Mouse (Mus musculus): ENCODE results near the gene Plppr4. TPM values are rescaled to one million over a fixed set of nuclear protein-coding genes. Genes with fewer than 3 reads are reported as not detected.

Plppr4 gene
- polyA plus RNA-seq, 1 experiment: 0.05 TPM

GRCm38 (mm10) chr3:117329485-117329884, 31.2 kb downstream of the Plppr4 start:
- H3K4me1 ChIP-seq (ENCODE audit: control insufficient read depth, insufficient read depth, low read length): no peaks in the 10 kb centered on the region
- no peak for TF ChIP-seq POLR2A (IDR thresholded peaks at IDR 0.05; ENCODE audit: borderline replicate concordance, extremely low read depth, low read depth, low read length)
- no peak for TF ChIP-seq CTCF (IDR thresholded peaks at IDR 0.05; ENCODE audit: insufficient read depth, low read length)
- no peak for DNase-seq
- 73% methylated on average over 6 of the region's 6 CpGs for WGBS
- H3K4me3 ChIP-seq (replicated peaks; ENCODE audit: extremely low read depth, low read depth, low read length): no peak overlapping the region

- TF ChIP-seq POLR2A (IDR thresholded peaks at IDR 0.05; ENCODE audit: borderline replicate concordance, extremely low read depth, low read depth, low read length) (no peak), CTCF (IDR thresholded peaks at IDR 0.05; ENCODE audit: insufficient read depth, low read length) (no peak)
- H3K4me1 ChIP-seq (ENCODE audit: control insufficient read depth, insufficient read depth, low read length): no peaks in the 10 kb centered on the region
- no peak for DNase-seq
- WGBS: 90% methylated on average over 5 of the region's 5 CpGs
- no peak overlapping the region for H3K4me3 ChIP-seq (replicated peaks; ENCODE audit: extremely low read depth, low read depth, low read length)
Observed at GRCm38 (mm10) chr3:117326551-117326950, 34.1 kb downstream of the Plppr4 start.

GRCm38 (mm10) chr3:117319671-117320070, 41.0 kb downstream of the Plppr4 start:
- no peak overlapping the region for H3K4me3 ChIP-seq (replicated peaks; ENCODE audit: extremely low read depth, low read depth, low read length)
- TF ChIP-seq POLR2A (IDR thresholded peaks at IDR 0.05; ENCODE audit: borderline replicate concordance, extremely low read depth, low read depth, low read length): no peak
- no peak for TF ChIP-seq CTCF (IDR thresholded peaks at IDR 0.05; ENCODE audit: insufficient read depth, low read length)
- no peaks in the 10 kb centered on the region for H3K4me1 ChIP-seq (ENCODE audit: control insufficient read depth, insufficient read depth, low read length)
- DNase-seq: no peak
- WGBS: 77% methylated on average over 3 of the region's 3 CpGs

GRCm38 (mm10) chr3:117313339-117313738, 47.3 kb downstream of the Plppr4 start:
- no peak for DNase-seq
- TF ChIP-seq CTCF (IDR thresholded peaks at IDR 0.05; ENCODE audit: insufficient read depth, low read length) (no peak), POLR2A (IDR thresholded peaks at IDR 0.05; ENCODE audit: borderline replicate concordance, extremely low read depth, low read depth, low read length) (no peak)
- WGBS: 84% methylated on average over 4 of the region's 4 CpGs
- Histone ChIP-seq H3K4me3 (replicated peaks; ENCODE audit: extremely low read depth, low read depth, low read length) (no peak overlapping the region), H3K4me1 (ENCODE audit: control insufficient read depth, insufficient read depth, low read length) (no peaks in the 10 kb centered on the region)

GRCm38 (mm10) chr3:117312097-117312496, 48.6 kb downstream of the Plppr4 start:
- no peak overlapping the region for H3K4me3 ChIP-seq (replicated peaks; ENCODE audit: extremely low read depth, low read depth, low read length)
- no peak for DNase-seq
- WGBS: 86% methylated on average over 7 of the region's 7 CpGs

GRCm38 (mm10) chr3:117310801-117311368, 49.8 kb downstream of the Plppr4 start:
- no peak for DNase-seq
- no peak for TF ChIP-seq POLR2A (IDR thresholded peaks at IDR 0.05; ENCODE audit: borderline replicate concordance, extremely low read depth, low read depth, low read length)
- TF ChIP-seq CTCF (IDR thresholded peaks at IDR 0.05; ENCODE audit: insufficient read depth, low read length): no peak
- WGBS: 92% methylated on average over 2 of the region's 2 CpGs
- H3K4me1 ChIP-seq (ENCODE audit: control insufficient read depth, insufficient read depth, low read length): no peaks in the 10 kb centered on the region
- no peak overlapping the region for H3K4me3 ChIP-seq (replicated peaks; ENCODE audit: extremely low read depth, low read depth, low read length)

More at GRCm38 (mm10) chr3:117312097-117312496, 48.6 kb downstream of the Plppr4 start:
- TF ChIP-seq CTCF (IDR thresholded peaks at IDR 0.05; ENCODE audit: insufficient read depth, low read length) (no peak), POLR2A (IDR thresholded peaks at IDR 0.05; ENCODE audit: borderline replicate concordance, extremely low read depth, low read depth, low read length) (no peak)
- no peaks in the 10 kb centered on the region for H3K4me1 ChIP-seq (ENCODE audit: control insufficient read depth, insufficient read depth, low read length)

- 92% methylated on average over 3 of the region's 3 CpGs for WGBS
Observed at GRCm38 (mm10) chr3:117309580-117309910, 51.1 kb downstream of the Plppr4 start.

GRCm38 (mm10) chr3:117308895-117309579, 51.6 kb downstream of the Plppr4 start:
- DNase-seq: no peak
- 73% methylated on average over 3 of the region's 3 CpGs for WGBS
- Histone ChIP-seq H3K4me1 (ENCODE audit: control insufficient read depth, insufficient read depth, low read length) (no peaks in the 10 kb centered on the region), H3K4me3 (replicated peaks; ENCODE audit: extremely low read depth, low read depth, low read length) (no peak overlapping the region)
- TF ChIP-seq POLR2A (IDR thresholded peaks at IDR 0.05; ENCODE audit: borderline replicate concordance, extremely low read depth, low read depth, low read length) (no peak), CTCF (IDR thresholded peaks at IDR 0.05; ENCODE audit: insufficient read depth, low read length) (no peak)

More at GRCm38 (mm10) chr3:117309580-117309910, 51.1 kb downstream of the Plppr4 start:
- TF ChIP-seq POLR2A (IDR thresholded peaks at IDR 0.05; ENCODE audit: borderline replicate concordance, extremely low read depth, low read depth, low read length): no peak
- no peak for TF ChIP-seq CTCF (IDR thresholded peaks at IDR 0.05; ENCODE audit: insufficient read depth, low read length)
- no peak for DNase-seq
- no peaks in the 10 kb centered on the region for H3K4me1 ChIP-seq (ENCODE audit: control insufficient read depth, insufficient read depth, low read length)
- no peak overlapping the region for H3K4me3 ChIP-seq (replicated peaks; ENCODE audit: extremely low read depth, low read depth, low read length)

- H3K4me1 ChIP-seq (ENCODE audit: control insufficient read depth, insufficient read depth, low read length): no peaks in the 10 kb centered on the region
- DNase-seq: no peak
- TF ChIP-seq CTCF (IDR thresholded peaks at IDR 0.05; ENCODE audit: insufficient read depth, low read length) (no peak), POLR2A (IDR thresholded peaks at IDR 0.05; ENCODE audit: borderline replicate concordance, extremely low read depth, low read depth, low read length) (no peak)
- 94% methylated on average over 4 of the region's 4 CpGs for WGBS
- no peak overlapping the region for H3K4me3 ChIP-seq (replicated peaks; ENCODE audit: extremely low read depth, low read depth, low read length)
Observed at GRCm38 (mm10) chr3:117307555-117307954, 53.1 kb downstream of the Plppr4 start.

- TF ChIP-seq POLR2A (IDR thresholded peaks at IDR 0.05; ENCODE audit: borderline replicate concordance, extremely low read depth, low read depth, low read length) (no peak), CTCF (IDR thresholded peaks at IDR 0.05; ENCODE audit: insufficient read depth, low read length) (no peak)
- WGBS: 82% methylated on average over 2 of the region's 2 CpGs
- H3K4me1 ChIP-seq (ENCODE audit: control insufficient read depth, insufficient read depth, low read length): no peaks in the 10 kb centered on the region
- DNase-seq: no peak
- no peak overlapping the region for H3K4me3 ChIP-seq (replicated peaks; ENCODE audit: extremely low read depth, low read depth, low read length)
Observed at GRCm38 (mm10) chr3:117304037-117304436, 56.6 kb downstream of the Plppr4 start.
